Mouse (Mus musculus): ENCODE measurements around the gene Ltk.
"Not testable (repeated sequence)": the region's sequence is repeated elsewhere in the genome, so short reads cannot be mapped to it uniquely, and the experiment has no call there.

- TF ChIP-seq TAL1, GATA1 (IDR thresholded peaks at IDR 0.05; ENCODE audit: low read length): not testable (repeated sequence)
Measured at GRCm38 (mm10) chr2:119715868-119716267, 44.4 kb downstream of the Ltk start.

All from erythroblast, embryonic 14.5 days (primary cell).